Mouse (Mus musculus): ENCODE measurements around the gene Dclk1. TPM values are rescaled to one million over a fixed set of nuclear protein-coding genes. Genes with fewer than 3 reads are reported as not detected.

The Dclk1 gene
- polyA plus RNA-seq, 1 experiment from 2014 or later, result 18.7 TPM

- H3K9me3 ChIP-seq (ENCODE audit: control insufficient read depth, low read depth, low read length), result no peaks in the 10 kb centered on the region
- no peak overlapping the region for H3K9ac ChIP-seq (replicated peaks; ENCODE audit: low read depth, low read length)
- H3K4me2 ChIP-seq (replicated peaks; ENCODE audit: low read depth, low read length), result no peak overlapping the region
- no peaks in the 10 kb centered on the region for H3K4me1 ChIP-seq (ENCODE audit: control insufficient read depth, insufficient read depth, low read length)
- no peak overlapping the region for H3K27ac ChIP-seq (ENCODE audit: low read length)
- 88% methylated on average over 7 of the region's 7 CpGs for WGBS
- ATAC-seq (ENCODE audit: insufficient number of reproducible peaks, insufficient read depth, low FRiP score, low read depth), result no peak
- no peaks in the 10 kb centered on the region for H3K27me3 ChIP-seq (ENCODE audit: control insufficient read depth, insufficient read depth, low read length)
- H3K4me3 ChIP-seq (ENCODE audit: low read depth, low read length), result no peak overlapping the region
- no peaks in the 10 kb centered on the region for H3K36me3 ChIP-seq (ENCODE audit: control insufficient read depth, insufficient read depth, low read length)
Observed at GRCm38 (mm10) chr3:55476694-55477093, 234.5 kb downstream of the Dclk1 start.

GRCm38 (mm10) chr3:55479306-55479705 is 237.1 kb downstream of the Dclk1 start:
- ATAC-seq (ENCODE audit: insufficient number of reproducible peaks, insufficient read depth, low FRiP score, low read depth), result no peak
- no peak overlapping the region for H3K4me3 ChIP-seq (ENCODE audit: low read depth, low read length)
- WGBS, result 64% methylated on average over 4 of the region's 4 CpGs
- H3K4me2 ChIP-seq (replicated peaks; ENCODE audit: low read depth, low read length), result no peak overlapping the region
- no peaks in the 10 kb centered on the region for H3K9me3 ChIP-seq (ENCODE audit: control insufficient read depth, low read depth, low read length)
- H3K27ac ChIP-seq (ENCODE audit: low read length), result no peak overlapping the region
- no peaks in the 10 kb centered on the region for H3K4me1 ChIP-seq (ENCODE audit: control insufficient read depth, insufficient read depth, low read length)
- H3K27me3 ChIP-seq (ENCODE audit: control insufficient read depth, insufficient read depth, low read length), result no peaks in the 10 kb centered on the region
- no peak overlapping the region for H3K9ac ChIP-seq (replicated peaks; ENCODE audit: low read depth, low read length)
- H3K36me3 ChIP-seq (ENCODE audit: control insufficient read depth, insufficient read depth, low read length), result no peaks in the 10 kb centered on the region

- no peak overlapping the region for H3K4me3 ChIP-seq (ENCODE audit: low read depth, low read length)
- no peak for ATAC-seq (ENCODE audit: insufficient number of reproducible peaks, insufficient read depth, low FRiP score, low read depth)
- no peak overlapping the region for H3K9ac ChIP-seq (replicated peaks; ENCODE audit: low read depth, low read length)
- H3K36me3 ChIP-seq (ENCODE audit: control insufficient read depth, insufficient read depth, low read length), result no peaks in the 10 kb centered on the region
- H3K4me1 ChIP-seq (ENCODE audit: control insufficient read depth, insufficient read depth, low read length), result no peaks in the 10 kb centered on the region
- 43% methylated on average over 1 of the region's 1 CpGs for WGBS
- H3K9me3 ChIP-seq (ENCODE audit: control insufficient read depth, low read depth, low read length), result no peaks in the 10 kb centered on the region
- no peak overlapping the region for H3K27ac ChIP-seq (ENCODE audit: low read length)
- H3K4me2 ChIP-seq (replicated peaks; ENCODE audit: low read depth, low read length), result no peak overlapping the region
- H3K27me3 ChIP-seq (ENCODE audit: control insufficient read depth, insufficient read depth, low read length), result no peaks in the 10 kb centered on the region
Observed at GRCm38 (mm10) chr3:55481140-55481539, 239.0 kb downstream of the Dclk1 start.

DNA sequence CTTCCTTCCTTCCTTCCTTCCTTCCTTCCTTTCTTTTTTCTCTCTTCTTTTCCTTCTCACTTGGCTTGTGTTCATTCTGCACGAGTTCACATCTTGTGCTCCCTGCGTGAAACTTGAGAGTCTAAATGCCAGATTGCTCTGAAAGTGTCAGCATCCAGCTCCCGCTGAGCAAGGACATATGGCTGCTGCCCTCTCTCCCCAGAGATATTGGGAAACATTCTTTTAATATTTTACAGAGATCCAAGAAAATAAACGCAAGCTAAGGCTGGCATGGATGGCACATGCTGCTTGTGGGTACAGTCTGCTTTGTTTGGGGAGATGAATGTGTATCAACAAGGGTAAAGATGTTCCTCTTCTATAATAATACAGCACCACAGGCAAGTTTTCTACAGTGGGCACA is 241.2 kb downstream of the Dclk1 start:
- H3K9ac ChIP-seq (replicated peaks; ENCODE audit: low read depth, low read length), result no peak overlapping the region
- 43% methylated on average over 4 of the region's 4 CpGs for WGBS
- H3K36me3 ChIP-seq (ENCODE audit: control insufficient read depth, insufficient read depth, low read length), result no peaks in the 10 kb centered on the region
- H3K9me3 ChIP-seq (ENCODE audit: control insufficient read depth, low read depth, low read length), result no peaks in the 10 kb centered on the region
- no peak overlapping the region for H3K4me3 ChIP-seq (ENCODE audit: low read depth, low read length)
- no peaks in the 10 kb centered on the region for H3K4me1 ChIP-seq (ENCODE audit: control insufficient read depth, insufficient read depth, low read length)
- no peak for ATAC-seq (ENCODE audit: insufficient number of reproducible peaks, insufficient read depth, low FRiP score, low read depth)
- H3K27me3 ChIP-seq (ENCODE audit: control insufficient read depth, insufficient read depth, low read length), result no peaks in the 10 kb centered on the region
- H3K27ac ChIP-seq (ENCODE audit: low read length), result no peak overlapping the region
- H3K4me2 ChIP-seq (replicated peaks; ENCODE audit: low read depth, low read length), result no peak overlapping the region

- Histone ChIP-seq H3K4me1 (ENCODE audit: control insufficient read depth, insufficient read depth, low read length) (no peaks in the 10 kb centered on the region), H3K36me3 (ENCODE audit: control insufficient read depth, insufficient read depth, low read length) (no peaks in the 10 kb centered on the region), H3K27ac (ENCODE audit: low read length) (no peak overlapping the region), H3K9me3 (ENCODE audit: control insufficient read depth, low read depth, low read length) (no peaks in the 10 kb centered on the region), H3K9ac (replicated peaks; ENCODE audit: low read depth, low read length) (no peak overlapping the region), H3K4me2 (replicated peaks; ENCODE audit: low read depth, low read length) (no peak overlapping the region), H3K4me3 (ENCODE audit: low read depth, low read length) (no peak overlapping the region), H3K27me3 (ENCODE audit: control insufficient read depth, insufficient read depth, low read length) (no peaks in the 10 kb centered on the region)
- no peak for ATAC-seq (ENCODE audit: insufficient number of reproducible peaks, insufficient read depth, low FRiP score, low read depth)
- 68% methylated on average over 12 of the region's 12 CpGs for WGBS
Observed at GRCm38 (mm10) chr3:55489231-55489990, 247.2 kb downstream of the Dclk1 start.

GRCm38 (mm10) chr3:55492021-55492420 is 249.9 kb downstream of the Dclk1 start:
- no peaks in the 10 kb centered on the region for H3K36me3 ChIP-seq (ENCODE audit: control insufficient read depth, insufficient read depth, low read length)
- ATAC-seq (ENCODE audit: insufficient number of reproducible peaks, insufficient read depth, low FRiP score, low read depth), result no peak
- H3K27ac ChIP-seq (ENCODE audit: low read length), result no peak overlapping the region
- 48% methylated on average over 6 of the region's 6 CpGs for WGBS
- H3K9me3 ChIP-seq (ENCODE audit: control insufficient read depth, low read depth, low read length), result no peaks in the 10 kb centered on the region
- no peak overlapping the region for H3K4me3 ChIP-seq (ENCODE audit: low read depth, low read length)
- no peak overlapping the region for H3K4me2 ChIP-seq (replicated peaks; ENCODE audit: low read depth, low read length)
- no peak overlapping the region for H3K9ac ChIP-seq (replicated peaks; ENCODE audit: low read depth, low read length)
- H3K27me3 ChIP-seq (ENCODE audit: control insufficient read depth, insufficient read depth, low read length), result no peaks in the 10 kb centered on the region
- H3K4me1 ChIP-seq (ENCODE audit: control insufficient read depth, insufficient read depth, low read length), result no peaks in the 10 kb centered on the region

DNA sequence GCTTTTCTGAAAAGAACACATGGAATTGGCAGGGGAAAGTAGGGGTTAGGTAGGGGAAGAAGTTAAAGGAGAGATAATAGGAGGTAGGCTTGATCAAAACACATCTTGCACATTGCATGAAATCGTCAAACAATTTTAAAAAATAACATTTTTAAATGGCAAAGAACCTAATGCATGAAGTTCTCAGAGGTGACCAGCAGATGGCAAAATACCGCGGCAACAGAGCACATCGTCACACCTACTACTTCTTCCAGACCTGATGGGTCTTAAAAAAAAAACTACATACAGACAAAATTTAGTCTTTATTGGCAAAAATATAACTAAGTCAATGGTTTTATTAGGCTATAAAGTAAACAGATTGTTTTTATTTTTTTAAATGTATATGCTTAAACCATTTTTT is 252.2 kb downstream of the Dclk1 start:
- no peak for ATAC-seq (ENCODE audit: insufficient number of reproducible peaks, insufficient read depth, low FRiP score, low read depth)
- 53% methylated on average over 4 of the region's 4 CpGs for WGBS
- Histone ChIP-seq H3K36me3 (ENCODE audit: control insufficient read depth, insufficient read depth, low read length) (no peaks in the 10 kb centered on the region), H3K4me3 (ENCODE audit: low read depth, low read length) (no peak overlapping the region), H3K27me3 (ENCODE audit: control insufficient read depth, insufficient read depth, low read length) (no peaks in the 10 kb centered on the region), H3K4me2 (replicated peaks; ENCODE audit: low read depth, low read length) (no peak overlapping the region), H3K9ac (replicated peaks; ENCODE audit: low read depth, low read length) (no peak overlapping the region), H3K9me3 (ENCODE audit: control insufficient read depth, low read depth, low read length) (no peaks in the 10 kb centered on the region), H3K27ac (ENCODE audit: low read length) (no peak overlapping the region), H3K4me1 (ENCODE audit: control insufficient read depth, insufficient read depth, low read length) (no peaks in the 10 kb centered on the region)

DNA sequence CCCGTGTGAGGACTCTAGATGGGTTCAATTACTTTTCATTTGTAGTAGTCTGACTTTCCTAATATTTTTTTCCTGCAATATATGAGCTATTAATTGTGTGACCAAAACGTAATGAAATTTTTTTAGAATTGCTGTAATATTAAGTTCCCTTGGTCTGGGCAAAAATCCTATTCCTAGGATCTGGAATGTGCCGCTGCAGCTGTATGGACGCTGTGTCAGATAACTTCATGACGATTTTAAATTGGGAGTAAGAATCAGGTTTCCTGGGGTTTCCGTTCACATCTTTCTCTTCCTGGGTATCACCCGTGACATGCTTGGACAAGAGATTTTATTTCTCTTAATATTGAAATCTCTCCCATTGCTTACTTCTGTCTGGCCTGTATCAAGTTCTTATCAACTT is 253.1 kb downstream of the Dclk1 start:
- WGBS, result 83% methylated on average over 7 of the region's 7 CpGs
- Histone ChIP-seq H3K4me3 (ENCODE audit: low read depth, low read length) (no peak overlapping the region), H3K9me3 (ENCODE audit: control insufficient read depth, low read depth, low read length) (no peaks in the 10 kb centered on the region), H3K4me2 (replicated peaks; ENCODE audit: low read depth, low read length) (no peak overlapping the region), H3K9ac (replicated peaks; ENCODE audit: low read depth, low read length) (no peak overlapping the region), H3K27ac (ENCODE audit: low read length) (no peak overlapping the region), H3K36me3 (ENCODE audit: control insufficient read depth, insufficient read depth, low read length) (no peaks in the 10 kb centered on the region), H3K27me3 (ENCODE audit: control insufficient read depth, insufficient read depth, low read length) (no peaks in the 10 kb centered on the region), H3K4me1 (ENCODE audit: control insufficient read depth, insufficient read depth, low read length) (no peaks in the 10 kb centered on the region)
- ATAC-seq (ENCODE audit: insufficient number of reproducible peaks, insufficient read depth, low FRiP score, low read depth), result no peak

- no peak overlapping the region for H3K4me3 ChIP-seq (ENCODE audit: low read depth, low read length)
- 61% methylated on average over 4 of the region's 4 CpGs for WGBS
- H3K4me1 ChIP-seq (ENCODE audit: control insufficient read depth, insufficient read depth, low read length), result no peaks in the 10 kb centered on the region
- H3K27ac ChIP-seq (ENCODE audit: low read length), result no peak overlapping the region
- no peaks in the 10 kb centered on the region for H3K36me3 ChIP-seq (ENCODE audit: control insufficient read depth, insufficient read depth, low read length)
- no peak for ATAC-seq (ENCODE audit: insufficient number of reproducible peaks, insufficient read depth, low FRiP score, low read depth)
- H3K9ac ChIP-seq (replicated peaks; ENCODE audit: low read depth, low read length), result no peak overlapping the region
- H3K27me3 ChIP-seq (ENCODE audit: control insufficient read depth, insufficient read depth, low read length), result no peaks in the 10 kb centered on the region
- H3K4me2 ChIP-seq (replicated peaks; ENCODE audit: low read depth, low read length), result no peak overlapping the region
- H3K9me3 ChIP-seq (ENCODE audit: control insufficient read depth, low read depth, low read length), result no peaks in the 10 kb centered on the region
Observed at GRCm38 (mm10) chr3:55495866-55496265, 253.7 kb downstream of the Dclk1 start.
